Mouse (Mus musculus) mouse embryonic stem cell (cell line): ENCODE data around the gene Kcnb1.

Source experiments
- in situ Hi-C, 2 experiments: fragments of 300-500 bp; cut with MboI; formaldehyde crosslinking; loops; 1 replicate in 1 of 2; 3 replicates in 1 of 2; pipeline ENCODE4 v1.14.3; 2019 to 2020; ENCODE audit warnings: low sequenced_read_pairs in 2 of 2, low pct_unique_long_range_greater_than_20kb in 1 of 2, mixed read lengths in 1 of 2; ENCODE audit not compliant: unreplicated experiment in 1 of 2

The Kcnb1 gene

DNA sequence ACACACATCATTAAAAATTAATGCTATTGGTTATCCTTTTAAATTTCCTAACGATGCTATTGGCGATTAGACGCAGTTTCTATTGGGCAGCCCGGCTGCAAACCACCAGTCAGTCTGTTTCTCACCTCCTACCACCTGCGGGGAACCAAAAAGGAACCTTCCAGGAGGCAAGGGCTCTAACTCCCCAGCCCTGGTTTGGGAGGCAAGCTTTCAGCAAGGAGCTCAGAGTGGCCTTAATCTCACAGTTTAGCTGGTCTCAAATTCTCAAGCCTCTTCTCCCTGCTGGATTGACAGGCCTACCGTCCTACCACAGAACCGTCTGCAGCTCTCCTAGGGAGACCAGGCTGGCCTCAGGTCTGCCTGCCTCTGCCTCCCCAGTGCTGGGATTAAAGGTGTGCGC, 130.4 kb downstream of the Kcnb1 start:
- in situ Hi-C loops = no loop called here

DNA sequence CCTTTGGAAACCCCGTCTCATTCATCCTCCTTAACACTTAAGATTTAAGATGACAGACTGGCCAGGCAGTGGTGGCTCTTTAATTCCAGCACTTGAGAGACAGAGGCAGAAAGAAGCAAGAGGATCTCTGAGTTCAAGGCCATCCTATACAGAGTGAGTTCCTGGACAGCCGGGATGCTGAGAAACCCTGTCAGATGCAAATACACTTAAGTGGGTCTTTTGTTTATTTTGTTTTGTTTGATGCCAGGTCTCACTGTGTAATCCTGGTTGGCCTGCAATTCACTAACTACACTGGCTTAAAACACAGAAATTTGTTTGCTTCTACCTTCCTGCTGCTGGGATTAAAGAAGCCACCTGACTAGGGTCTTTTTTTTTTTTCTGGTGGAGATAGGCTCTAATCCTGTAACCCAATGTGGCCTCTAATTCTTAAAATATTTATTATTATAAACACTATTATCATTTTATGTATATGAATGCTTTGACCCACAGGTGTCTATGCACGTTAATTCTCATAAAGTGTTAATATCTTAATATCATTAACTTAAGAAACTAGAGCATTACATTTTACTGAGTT, 131.1 kb downstream of the Kcnb1 start:
- in situ Hi-C loops = no loop called here

DNA sequence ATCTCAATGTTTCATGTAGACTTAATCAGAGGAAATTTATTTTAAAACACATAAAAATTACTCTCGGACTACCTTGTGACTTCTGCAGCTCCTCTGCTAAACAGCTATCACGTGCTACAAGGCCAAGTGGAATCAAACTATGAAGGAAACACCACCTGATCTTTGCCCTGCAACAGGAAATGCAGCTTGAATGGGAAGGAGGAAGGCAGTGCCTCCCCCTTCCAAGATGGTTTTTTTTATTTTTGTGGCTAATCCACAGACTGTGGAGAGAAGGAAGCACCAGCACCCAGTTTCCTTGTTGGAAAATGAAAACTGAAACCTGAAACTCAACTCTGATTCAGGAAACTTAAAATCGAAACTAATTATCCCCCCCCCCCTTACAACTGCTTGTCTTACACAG, 131.8 kb downstream of the Kcnb1 start:
- in situ Hi-C loops = no loop called here

DNA sequence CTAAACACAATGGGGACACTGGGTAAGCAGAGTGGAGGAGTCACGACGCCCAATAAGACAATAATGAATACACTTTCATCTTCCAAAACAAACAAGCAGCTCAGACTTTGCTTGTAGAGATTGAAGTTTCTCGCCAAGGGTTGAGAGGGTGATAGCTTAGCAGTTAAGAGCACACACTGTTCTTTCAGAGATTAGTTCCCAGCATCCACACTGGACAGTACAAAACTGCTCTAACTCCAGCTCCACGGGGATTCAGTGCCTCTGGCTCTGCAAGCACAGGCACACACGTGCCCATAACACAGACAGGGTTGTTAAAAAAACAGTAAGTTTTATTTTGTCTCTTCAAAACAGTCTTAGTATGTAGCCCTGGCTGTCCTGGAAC, 133.0 kb downstream of the Kcnb1 start:
- in situ Hi-C loops = no loop called here

DNA sequence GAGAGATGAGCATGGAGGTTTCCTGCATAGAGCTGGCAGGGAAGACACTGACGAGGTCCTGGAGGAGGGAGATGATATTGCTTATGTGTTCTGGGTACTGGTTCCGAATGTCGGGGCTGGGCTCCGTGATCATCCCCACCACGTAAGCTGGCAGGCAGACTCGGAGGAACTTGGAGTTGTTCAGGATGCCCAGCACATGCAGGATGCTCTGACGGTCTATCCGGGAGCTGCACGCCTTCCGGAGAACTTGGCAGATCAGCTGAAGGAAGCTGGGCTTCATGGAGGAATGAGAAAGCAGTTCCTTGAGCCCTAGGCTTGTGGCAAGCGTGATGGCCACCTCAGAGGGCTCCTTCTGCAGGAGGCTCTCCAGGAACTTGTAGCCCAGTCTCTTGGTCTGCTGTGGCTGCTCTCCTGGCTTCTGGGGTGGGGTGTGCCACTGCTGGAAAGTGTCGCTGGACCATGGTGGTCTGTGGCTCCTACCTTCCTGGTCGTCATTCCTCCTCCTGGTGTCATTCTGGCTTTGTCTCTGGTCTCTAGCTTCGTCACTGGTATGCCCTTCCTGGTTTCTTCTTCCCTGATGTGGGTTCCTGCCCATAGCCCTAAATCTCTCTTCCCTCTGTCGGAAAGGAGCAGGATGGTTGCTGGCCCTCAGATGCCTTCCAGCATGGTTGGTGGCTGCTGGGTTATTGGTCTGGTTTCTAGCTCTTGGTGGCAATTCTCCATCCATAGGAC, 133.6 kb downstream of the Kcnb1 start:
- in situ Hi-C loops = no loop called here

DNA sequence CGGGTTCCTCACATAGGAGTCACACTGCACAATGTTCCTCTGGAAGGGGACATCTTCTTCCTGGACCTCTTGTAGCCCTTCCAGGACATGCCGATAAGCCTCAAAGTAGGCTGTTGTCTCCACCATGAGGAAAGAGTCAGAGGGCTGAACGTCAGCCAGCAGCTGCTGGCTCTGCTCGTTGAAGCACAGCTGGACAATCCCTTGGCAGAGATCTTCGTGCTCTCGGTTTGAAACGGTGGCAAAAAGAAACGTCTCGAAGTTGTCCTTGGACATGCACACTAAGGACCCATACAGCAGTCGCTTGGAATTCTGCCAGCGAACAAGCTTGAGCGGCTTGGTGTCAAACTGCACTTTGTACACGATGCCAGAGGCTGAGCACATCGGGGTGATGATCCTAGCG, 134.6 kb downstream of the Kcnb1 start:
- in situ Hi-C loops = no loop called here

DNA sequence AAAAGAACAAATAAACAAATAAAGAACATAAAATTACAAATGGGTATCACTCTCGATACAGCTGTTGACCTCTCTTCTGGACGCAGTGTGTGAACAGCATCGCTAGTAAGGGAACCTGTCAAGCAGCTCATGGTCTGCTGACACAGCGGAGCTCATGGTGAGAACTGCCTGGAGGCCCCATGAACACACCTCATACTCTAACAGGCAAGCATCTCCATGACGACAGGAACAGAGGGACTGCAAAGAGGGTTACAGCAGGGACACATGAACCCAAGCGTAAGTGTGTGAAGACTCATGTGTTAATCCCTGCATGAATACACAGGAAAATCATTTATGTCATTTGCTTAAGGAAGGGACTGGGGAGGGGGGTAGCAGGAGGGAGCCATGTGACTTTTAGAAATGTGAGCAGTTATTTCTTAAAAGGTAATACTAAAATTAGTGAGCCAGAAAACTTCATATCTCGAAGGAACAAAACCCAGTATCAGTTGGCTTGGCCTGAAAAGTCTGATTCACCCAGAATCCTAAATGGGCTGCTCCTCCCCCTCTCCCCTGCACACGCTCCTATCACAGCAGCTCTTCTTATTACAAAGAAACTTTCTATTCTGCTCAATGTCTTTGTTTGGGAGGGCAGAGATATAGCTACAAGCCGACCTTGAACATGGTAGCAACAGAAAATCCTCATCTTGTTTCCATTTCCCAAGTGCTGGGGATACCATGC, 136.7 kb downstream of the Kcnb1 start:
- in situ Hi-C loops = no loop called here

DNA sequence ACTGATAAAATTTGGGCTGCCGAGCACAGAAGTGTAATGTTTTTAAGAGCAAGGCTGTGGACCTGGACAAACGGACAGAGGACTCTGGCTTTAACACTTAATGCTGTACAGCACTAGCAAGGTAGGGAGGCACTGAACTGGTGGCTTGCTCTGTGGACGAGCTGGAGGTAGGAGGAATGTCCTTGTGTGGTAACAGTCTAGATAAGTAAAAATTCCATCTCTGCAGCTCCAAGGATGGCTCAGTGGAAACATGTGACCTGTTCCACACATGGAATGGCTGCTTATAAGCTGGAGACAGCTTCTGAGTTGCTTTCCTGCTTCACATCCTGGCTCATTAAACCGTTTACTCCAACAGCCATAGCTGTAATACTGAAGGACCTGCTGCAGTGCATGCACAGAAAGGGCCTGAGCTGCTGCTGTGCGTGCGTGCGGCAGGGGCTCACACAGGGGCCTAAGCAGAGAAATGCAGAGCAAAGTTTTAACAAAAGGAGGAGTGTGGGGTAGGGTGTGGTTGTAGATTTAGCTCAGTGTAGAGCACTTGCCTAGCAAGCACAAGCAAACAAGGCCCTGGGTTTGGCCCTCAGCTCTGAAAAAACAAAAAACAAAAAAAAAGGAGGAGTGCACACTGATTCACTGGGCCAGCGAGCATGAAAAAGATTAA, 141.1 kb downstream of the Kcnb1 start:
- in situ Hi-C loops = no loop called here

DNA sequence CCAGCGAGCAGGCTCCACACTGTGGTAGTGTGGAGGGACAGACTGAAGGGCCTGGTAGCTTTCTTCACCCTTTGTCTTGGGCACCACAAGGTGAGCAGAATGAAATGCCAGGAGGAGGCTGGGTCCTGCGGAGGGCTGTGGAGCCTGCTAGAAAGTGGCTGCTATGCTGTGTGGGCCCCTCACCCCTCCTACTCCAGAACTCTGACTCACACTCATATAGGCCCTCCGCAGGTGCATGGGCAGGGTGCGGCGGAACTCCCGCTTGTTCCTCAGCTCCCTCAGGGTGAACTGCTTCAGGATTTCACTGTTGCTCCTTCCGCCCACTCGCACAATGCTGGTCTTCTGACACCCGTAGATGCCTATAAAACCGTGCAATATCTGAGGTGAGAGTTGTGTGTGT, 141.7 kb downstream of the Kcnb1 start:
- in situ Hi-C loops = no loop called here
